21 mouse cellular contexts compared by ENCODE assay signal in the genomic region with DNA sequence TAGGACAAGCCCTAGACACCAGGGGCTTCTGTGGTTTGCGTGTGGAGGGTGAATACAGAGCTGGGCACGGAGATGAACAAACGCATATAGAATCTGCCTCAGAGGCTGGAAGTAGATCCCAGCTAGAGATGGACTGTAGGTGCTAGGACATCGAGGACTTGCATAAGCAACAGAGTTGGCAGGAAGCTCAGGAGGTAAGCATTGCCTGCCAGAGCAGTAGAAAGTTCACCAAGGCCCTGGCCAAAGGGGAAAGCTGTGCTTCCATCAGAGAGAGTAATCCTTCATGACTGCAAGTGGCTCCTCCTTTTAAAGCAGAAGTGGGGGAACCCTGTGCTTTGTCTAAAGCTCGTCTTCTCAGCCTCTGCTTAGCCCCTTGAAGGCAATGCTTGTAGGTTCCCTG. TPM values are rescaled to one million over a fixed set of nuclear protein-coding genes. Genes with fewer than 3 reads are reported as not detected.
A peak's percentile ranks its signal among the peaks of the same experiment; 100 is the strongest.
DNase-seq lines count a peak whose midpoint lies in the region; ATAC-seq lines count a peak whose summit lies in the region.
"Had no signal": no experiment of that assay in that cellular context is flagged by ENCODE, and none has a peak within 500 bp of the region (broad histone marks: within the 10 kb centered on the region; RNA-seq: fewer than 3 reads in every experiment).

No protein-coding gene starts in this region.

- 0 out of 2 replicates have a peak overlapping the region, but pooled peaks have one; percentile 37 for H3K27ac ChIP-seq in liver, embryonic 12.5 days
- H3K27ac ChIP-seq in liver, embryonic 11.5 days (ENCODE audit: low read depth, low read length): no peak overlapping the region
- H3K27ac ChIP-seq: embryonic facial prominence, embryonic 10.5 days; forebrain, embryonic 10.5 days; forebrain, embryonic 15.5 days; heart, adult 2 months; heart, embryonic 15.5 days; hindbrain, embryonic 10.5 days; hindbrain, embryonic 14.5 days; intestine, embryonic 15.5 days had no signal

- H3K9me3 ChIP-seq in liver, embryonic 12.5 days (replicated peaks): no peaks in the 10 kb centered on the region
- no peaks in the 10 kb centered on the region for H3K9me3 ChIP-seq in liver, embryonic 11.5 days (ENCODE audit: control insufficient read depth, low read length)
- H3K9me3 ChIP-seq: embryonic facial prominence, embryonic 10.5 days; forebrain, embryonic 10.5 days; forebrain, embryonic 15.5 days; G1E; heart, embryonic 15.5 days; hindbrain, embryonic 10.5 days; intestine, embryonic 15.5 days had no signal

- no peak overlapping the region for H3K9ac ChIP-seq in liver, embryonic 12.5 days
- H3K9ac ChIP-seq in liver, embryonic 11.5 days (ENCODE audit: low read depth, low read length): no peak overlapping the region
- H3K9ac ChIP-seq: forebrain, embryonic 15.5 days; heart, embryonic 15.5 days; hindbrain, embryonic 14.5 days; intestine, embryonic 15.5 days had no signal

- 70% methylated on average over 5 of the region's 5 CpGs for WGBS in liver, embryonic 12.5 days (ENCODE audit: insufficient replicate concordance)
- 72% methylated on average over 5 of the region's 5 CpGs for WGBS in liver, embryonic 11.5 days

- no peak overlapping the region for H3K4me3 ChIP-seq in liver, embryonic 12.5 days
- H3K4me3 ChIP-seq in liver, embryonic 11.5 days (ENCODE audit: low read depth, low read length): no peak overlapping the region
- H3K4me3 ChIP-seq: embryonic facial prominence, embryonic 10.5 days; forebrain, embryonic 10.5 days; forebrain, embryonic 15.5 days; heart, adult 2 months; heart, embryonic 15.5 days; hindbrain, embryonic 10.5 days; intestine, embryonic 15.5 days had no signal

- peaks cover 9% of the 10 kb centered on the region for H3K36me3 ChIP-seq in liver, embryonic 12.5 days
- no peaks in the 10 kb centered on the region for H3K36me3 ChIP-seq in liver, embryonic 11.5 days (ENCODE audit: control insufficient read depth, insufficient read depth, low read length)
- H3K36me3 ChIP-seq: embryonic facial prominence, embryonic 10.5 days; forebrain, embryonic 10.5 days; forebrain, embryonic 15.5 days; heart, embryonic 15.5 days; hindbrain, embryonic 10.5 days; intestine, embryonic 15.5 days had no signal

- no peaks in the 10 kb centered on the region for H3K27me3 ChIP-seq in liver, embryonic 12.5 days (replicated peaks)
- H3K27me3 ChIP-seq in liver, embryonic 11.5 days (replicated peaks; ENCODE audit: control insufficient read depth, insufficient read depth, low read length): no peaks in the 10 kb centered on the region
- H3K27me3 ChIP-seq: forebrain, embryonic 15.5 days; heart, embryonic 15.5 days; intestine, embryonic 15.5 days had no signal

- peak; percentile 28 for DNase-seq in adrenal gland, adult 2 months
- DNase-seq in adrenal gland, adult 8-10 months: no peak
- no peak for DNase-seq in liver, embryonic 11.5 days (ENCODE audit: low spot score)
- peak; percentile 89 for DNase-seq in adipocyte (ENCODE audit: low spot score)
- peak; percentile 7 for DNase-seq in skeletal muscle tissue, adult 2 months (ENCODE audit: low read depth, low spot score)
- DNase-seq in gastrocnemius, postnatal 36 days: no peak
- DNase-seq: B cell, adult 2 months; cerebellum, adult 2 months; cerebellum, postnatal 10 days; heart, adult 2 months; heart, postnatal 14 days had no signal

- intact Hi-C loops in gastrocnemius, postnatal 36 days (cut with DNase I): loop anchor here (2.0 to 5.0 kb wide), 2 partner anchors 37 to 1137 kb away; no protein-coding TSS in a partner anchor

- ATAC-seq in liver, embryonic 12.5 days: no peak
- ATAC-seq in liver, embryonic 11.5 days (replicated peaks; ENCODE audit: low FRiP score): no peak
- ATAC-seq: forebrain, embryonic 15.5 days; intestine, embryonic 15.5 days had no signal

- H3K4me1 ChIP-seq in liver, embryonic 12.5 days: peaks cover 4% of the 10 kb centered on the region
- no peaks in the 10 kb centered on the region for H3K4me1 ChIP-seq in liver, embryonic 11.5 days (replicated peaks; ENCODE audit: control insufficient read depth, insufficient read depth, low read length)
- H3K4me1 ChIP-seq: embryonic facial prominence, embryonic 10.5 days; forebrain, embryonic 15.5 days; heart, embryonic 15.5 days; hindbrain, embryonic 10.5 days; intestine, embryonic 15.5 days had no signal

- no peak overlapping the region for H3K4me2 ChIP-seq in liver, embryonic 12.5 days
- no peak overlapping the region for H3K4me2 ChIP-seq in liver, embryonic 11.5 days
- H3K4me2 ChIP-seq: forebrain, embryonic 15.5 days; heart, embryonic 11.5 days; heart, embryonic 15.5 days; hindbrain, embryonic 14.5 days; intestine, embryonic 15.5 days had no signal

RNA-seq across cellular contexts. Expression of a gene that starts 31.9 kb away (rescaled TPM):
- total RNA-seq in adrenal gland, adult 2 months (2021): 10 to 100 TPM; 15.0 to 18.9 TPM
- polyA plus RNA-seq in adrenal gland, adult 2 months (2012; rRNA removed): 29.0 and 32.5 TPM in 2 replicates
- total RNA-seq in adrenal gland, adult 8-10 months (2022): 10 to 100 TPM; 13.3 to 20.5 (median 15.6) TPM
- 36.8 and 40.3 TPM in 2 replicates for polyA plus RNA-seq in liver, embryonic 12.5 days (2016; fragmentation: Nextera tagmentation; extraction: Ambion mirVana)
- 19.4 and 20.3 TPM in 2 replicates for polyA plus RNA-seq in liver, embryonic 11.5 days (2014; fragmentation: Nextera tagmentation; extraction: Ambion mirVana)
- 1 to 10 TPM; 3.0 to 4.8 TPM for total RNA-seq in gastrocnemius, postnatal 36 days (2021)

Comparison
In these comparisons a context has a peak if more than half of its experiments do, and no peak if none do; other contexts are left out.
1. DNase-seq: peak in adrenal gland, adult 2 months (single experiment), adipocyte (single experiment) and skeletal muscle tissue, adult 2 months (single experiment); none in adrenal gland, adult 8-10 months (single experiment), liver, embryonic 11.5 days (single experiment) and gastrocnemius, postnatal 36 days (0 of 2).